Mouse (Mus musculus) MEL (cell line): ENCODE results near the gene Ccdc171. TPM values are rescaled to one million over a fixed set of nuclear protein-coding genes. Genes with fewer than 3 reads are reported as not detected.
A peak's percentile ranks its signal among the peaks of the same experiment; 100 is the strongest.

Experiments
- DNase-seq: peaks from one replicate; pipeline ENCODE4 v3.0.0; 2011; ENCODE audit warnings: low read depth, low spot score
- H3K27ac ChIP-seq: 2 replicates; pipeline ENCODE4 v1.5.1; 2012; ENCODE audit warnings: low read depth, mild to moderate bottlenecking, control low read depth, low read length, moderate library complexity; ENCODE audit not compliant: control insufficient read depth
- H3K27me3 ChIP-seq, 2 experiments: fragments of 150-350 bp in 1 of 2; sonication (generic) in 1 of 2; 2 replicates each; pipeline ENCODE4 v1.6.1; 2012; ENCODE audit warnings: low read length in 2 of 2, mild to moderate bottlenecking in 2 of 2, improper control_type of control experiment in 1 of 2, moderate library complexity in 1 of 2; ENCODE audit not compliant: insufficient read depth in 2 of 2, control insufficient read depth in 1 of 2
- H3K36me3 ChIP-seq, 2 experiments: 2 replicates each; pipeline ENCODE4 v1.6.1; 2012 to 2014; ENCODE audit warnings: low read length in 2 of 2, improper control_type of control experiment in 1 of 2, inconsistent platforms in 1 of 2, mild to moderate bottlenecking in 1 of 2; ENCODE audit not compliant: insufficient read depth in 2 of 2, control insufficient read depth in 1 of 2
- H3K4me1 ChIP-seq, 2 experiments: fragments of 150-350 bp in 1 of 2; sonication (generic) in 1 of 2; 2 replicates each; pipeline ENCODE4 v1.6.1; 2012; ENCODE audit warnings: low read length in 2 of 2, improper control_type of control experiment in 1 of 2, mild to moderate bottlenecking in 1 of 2; ENCODE audit not compliant: insufficient read depth in 2 of 2, control insufficient read depth in 1 of 2
- H3K4me3 ChIP-seq, 2 experiments: fragments of 150-350 bp in 1 of 2; sonication (generic) in 1 of 2; 2 replicates each; pipeline ENCODE4 v1.5.1; 2012; ENCODE audit warnings: low read depth in 2 of 2, low read length in 2 of 2, mild to moderate bottlenecking in 2 of 2, moderate library complexity in 2 of 2, control low read depth in 1 of 2, improper control_type of control experiment in 1 of 2; ENCODE audit not compliant: control insufficient read depth in 1 of 2, insufficient read depth in 1 of 2
- H3K79me2 ChIP-seq: 2 replicates; pipeline ENCODE4 v1.6.1; 2012; ENCODE audit warnings: mild to moderate bottlenecking, low read length, moderate library complexity; ENCODE audit not compliant: control insufficient read depth, poor library complexity, insufficient read depth
- H3K9ac ChIP-seq: 2 replicates; pipeline ENCODE4 v1.6.1; 2012; ENCODE audit warnings: low read depth, mild to moderate bottlenecking, control low read depth, low read length, moderate library complexity; ENCODE audit not compliant: control insufficient read depth, poor library complexity, severe bottlenecking
- H3K9me3 ChIP-seq: fragments of 150-350 bp; sonication (generic); replicated peaks from 2 replicates; pipeline ENCODE4 v1.6.1; 2012; ENCODE audit warnings: mild to moderate bottlenecking, low read length, improper control_type of control experiment, moderate library complexity; ENCODE audit not compliant: insufficient read depth
- BHLHE40 ChIP-seq: IDR thresholded peaks from 2 replicates; pipeline ENCODE4 v1.6.1; 2012; ENCODE audit warnings: low read depth, mild to moderate bottlenecking, inconsistent platforms, low read length, improper control_type of control experiment, borderline replicate concordance
- CHD1 ChIP-seq: IDR thresholded peaks from 2 replicates; pipeline ENCODE4 v1.6.1; 2012; ENCODE audit warnings: low read depth, mild to moderate bottlenecking, inconsistent platforms, low read length, improper control_type of control experiment
- CTCF ChIP-seq, 3 experiments: IDR thresholded peaks in 2 of 3; conservative IDR thresholded peaks in 1 of 3; 2 replicates each; pipeline ENCODE4 v1.5.1; 2011 to 2012; ENCODE audit warnings: low read length in 3 of 3, low read depth in 2 of 3, mild to moderate bottlenecking in 2 of 3, improper control_type of control experiment in 1 of 3, inconsistent platforms in 1 of 3, mixed read lengths in 1 of 3, moderate library complexity in 1 of 3; ENCODE audit not compliant: control insufficient read depth in 1 of 3, insufficient read depth in 1 of 3, poor library complexity in 1 of 3, severe bottlenecking in 1 of 3
- E2F4 ChIP-seq: IDR thresholded peaks from 2 replicates; pipeline ENCODE4 v1.6.1; 2011; ENCODE audit warnings: low read depth, low read length, improper control_type of control experiment, borderline replicate concordance
- GABPA ChIP-seq: IDR thresholded peaks from 2 replicates; pipeline ENCODE4 v1.6.1; 2012; ENCODE audit warnings: low read depth, mild to moderate bottlenecking, inconsistent platforms, low read length, improper control_type of control experiment, moderate library complexity
- GATA1 ChIP-seq: IDR thresholded peaks from 2 replicates; pipeline ENCODE4 v1.6.1; 2011; ENCODE audit warnings: low read depth, low read length, improper control_type of control experiment
- HCFC1 ChIP-seq: IDR thresholded peaks from 2 replicates; pipeline ENCODE4 v1.6.1; 2012; ENCODE audit warnings: low read depth, mild to moderate bottlenecking, inconsistent platforms, low read length, improper control_type of control experiment, moderate library complexity
- JUND ChIP-seq: IDR thresholded peaks from 2 replicates; pipeline ENCODE4 v1.6.1; 2011; ENCODE audit warnings: low read depth, mild to moderate bottlenecking, improper control_type of control experiment, low read length
- KAT2A ChIP-seq: conservative IDR thresholded peaks from 2 replicates; pipeline ENCODE4 v1.6.1; 2012; ENCODE audit warnings: low read depth, low read length, improper control_type of control experiment, inconsistent platforms
- MAFK ChIP-seq: IDR thresholded peaks from 2 replicates; pipeline ENCODE4 v1.6.1; 2011; ENCODE audit warnings: low read depth, mild to moderate bottlenecking, low read length, improper control_type of control experiment, borderline replicate concordance
- MAX ChIP-seq: IDR thresholded peaks from 2 replicates; pipeline ENCODE4 v1.6.1; 2011; ENCODE audit warnings: low read length, improper control_type of control experiment
- MAZ ChIP-seq: IDR thresholded peaks from 2 replicates; pipeline ENCODE4 v1.6.1; 2012; ENCODE audit warnings: low read depth, mild to moderate bottlenecking, inconsistent platforms, low read length, improper control_type of control experiment
- MXI1 ChIP-seq: IDR thresholded peaks from 2 replicates; pipeline ENCODE4 v1.6.1; 2011; ENCODE audit warnings: mild to moderate bottlenecking, low read depth, low read length, improper control_type of control experiment
- MYB ChIP-seq: IDR thresholded peaks from 2 replicates; pipeline ENCODE4 v1.6.1; 2011; ENCODE audit warnings: mild to moderate bottlenecking, low read depth, low read length, improper control_type of control experiment
- NELFE ChIP-seq: IDR thresholded peaks from 2 replicates; pipeline ENCODE4 v1.6.1; 2011; ENCODE audit warnings: low read depth, low read length, improper control_type of control experiment
- NRF1 ChIP-seq: IDR thresholded peaks from 2 replicates; pipeline ENCODE4 v1.6.1; 2014; ENCODE audit warnings: low read depth, mild to moderate bottlenecking, inconsistent platforms, low read length, improper control_type of control experiment, moderate library complexity; ENCODE audit not compliant: poor library complexity, insufficient read depth, severe bottlenecking
- POLR2A ChIP-seq, 2 experiments: IDR thresholded peaks; 2 replicates each; pipeline ENCODE4 v1.6.1; 2011 to 2012; ENCODE audit warnings: low read length in 2 of 2, mild to moderate bottlenecking in 2 of 2, control low read depth in 1 of 2, improper control_type of control experiment in 1 of 2, low read depth in 1 of 2, moderate library complexity in 1 of 2; ENCODE audit not compliant: control insufficient read depth in 1 of 2, insufficient read depth in 1 of 2, poor library complexity in 1 of 2
- POLR2AphosphoS5 ChIP-seq: IDR thresholded peaks from 2 replicates; pipeline ENCODE4 v1.6.1; 2012; ENCODE audit warnings: low read depth, borderline replicate concordance, mild to moderate bottlenecking, inconsistent platforms, low read length, moderate library complexity, mixed read lengths
- RAD21 ChIP-seq: IDR thresholded peaks from 2 replicates; pipeline ENCODE4 v1.6.1; 2011; ENCODE audit warnings: mild to moderate bottlenecking, low read depth, low read length, improper control_type of control experiment
- RCOR1 ChIP-seq: IDR thresholded peaks from 2 replicates; pipeline ENCODE4 v1.6.1; 2012; ENCODE audit warnings: low read depth, mild to moderate bottlenecking, inconsistent platforms, low read length, improper control_type of control experiment
- SIN3A ChIP-seq: IDR thresholded peaks from 2 replicates; pipeline ENCODE4 v1.6.1; 2012; ENCODE audit warnings: low read length, improper control_type of control experiment, inconsistent platforms
- SMC3 ChIP-seq: IDR thresholded peaks from 2 replicates; pipeline ENCODE4 v1.6.1; 2011; ENCODE audit warnings: low read depth, low read length, improper control_type of control experiment
- TAL1 ChIP-seq: IDR thresholded peaks from 2 replicates; pipeline ENCODE4 v1.6.1; 2012; ENCODE audit warnings: mild to moderate bottlenecking, inconsistent platforms, low read length, moderate library complexity, mixed read lengths
- UBTF ChIP-seq: IDR thresholded peaks from 2 replicates; pipeline ENCODE4 v1.6.1; 2012; ENCODE audit warnings: low read depth, mild to moderate bottlenecking, inconsistent platforms, low read length, improper control_type of control experiment, moderate library complexity, borderline replicate concordance; ENCODE audit not compliant: insufficient read depth
- ZC3H11A ChIP-seq: IDR thresholded peaks from 2 replicates; pipeline ENCODE4 v1.6.1; 2012; ENCODE audit warnings: low read depth, mild to moderate bottlenecking, inconsistent platforms, low read length, improper control_type of control experiment
- ZNF384 ChIP-seq: IDR thresholded peaks from 2 replicates; pipeline ENCODE4 v1.6.1; 2012; ENCODE audit warnings: low read depth, mild to moderate bottlenecking, inconsistent platforms, low read length, improper control_type of control experiment
- polyA plus RNA-seq, 2 experiments: library from polyadenylated mRNA; stranded (reverse) in 1 of 2; unstranded in 1 of 2; fragments of >175 nt in 1 of 2; fragments of >200 nt in 1 of 2; gene quantifications; 2 replicates each; pipeline versions ENCODE4 v1.2.1 to v1.2.4; 2012; ENCODE audit warnings: low replicate concordance in 2 of 2, low read depth in 1 of 2; ENCODE audit not compliant: insufficient read length in 2 of 2, insufficient read depth in 1 of 2, missing spikeins in 1 of 2
- total RNA-seq: library from RNA; depleted of rRNA; stranded (reverse); fragments of 300-350 nt; gene quantifications from 2 replicates; pipeline ENCODE4 v1.2.3, GENCODE M21; 2012

Ccdc171 gene
- total and polyA plus RNA-seq, 3 experiments, result 1.6 to 1.8 TPM; not detected in 1

DNA sequence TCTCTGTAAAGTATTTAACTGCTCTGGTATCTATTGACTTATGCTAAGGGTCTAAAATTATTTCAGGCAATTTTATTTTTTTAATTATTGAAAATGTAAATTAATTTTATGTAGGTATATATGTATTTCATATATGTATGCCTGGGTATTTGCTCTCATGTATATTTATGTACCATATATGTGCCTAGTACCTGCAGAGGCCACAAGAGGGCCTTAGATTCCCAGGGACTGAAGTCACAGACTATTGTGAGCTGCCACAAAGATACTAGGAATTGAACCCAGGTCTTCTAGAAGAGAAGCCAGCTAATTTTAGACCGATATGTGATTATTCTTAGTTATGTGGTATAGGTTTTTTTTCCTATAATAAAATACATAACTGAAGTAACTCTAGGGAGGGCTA, 62.2 kb downstream of the Ccdc171 start:
- H3K9ac ChIP-seq, result no peak overlapping the region
- H3K4me1 ChIP-seq, result no peaks in the 10 kb centered on the region; a peak in 1 of 4 replicates
- no peaks in the 10 kb centered on the region for H3K9me3 ChIP-seq
- DNase-seq, result no peak
- no peaks in the 10 kb centered on the region for H3K79me2 ChIP-seq
- no peak for TF ChIP-seq CHD1
- peak in 1 of 3 experiments; percentile 21; a peak in 1 of 6 replicates for TF ChIP-seq CTCF (IDR thresholded peaks at IDR 0.05 in 2 of 3, conservative IDR thresholded peaks at IDR 0.05 in 1 of 3; ENCODE audit: control insufficient read depth in 1 of 3, insufficient read depth in 1 of 3, low read depth in 2 of 3, low read length in 3 of 3, poor library complexity in 1 of 3, severe bottlenecking in 1 of 3)
- H3K27me3 ChIP-seq, result no peaks in the 10 kb centered on the region
- H3K4me3 ChIP-seq, result no peak overlapping the region
- no peak overlapping the region for H3K27ac ChIP-seq
- H3K36me3 ChIP-seq, result no peaks in the 10 kb centered on the region

GRCm38 (mm10) chr4:83596486-83596885, 71.1 kb downstream of the Ccdc171 start:
- no peaks in the 10 kb centered on the region for H3K4me1 ChIP-seq
- H3K9me3 ChIP-seq, result no peaks in the 10 kb centered on the region
- H3K36me3 ChIP-seq, result no peaks in the 10 kb centered on the region
- H3K79me2 ChIP-seq, result no peaks in the 10 kb centered on the region
- no peaks in the 10 kb centered on the region for H3K27me3 ChIP-seq
- no peak overlapping the region for H3K4me3 ChIP-seq
- peak; percentile 65 for DNase-seq
- no peak overlapping the region for H3K9ac ChIP-seq
- no peak overlapping the region for H3K27ac ChIP-seq
- TF ChIP-seq RAD21 (peak; percentile 82), KAT2A (no peak), ZC3H11A (peak; percentile 67), ZNF384 (peak; percentile 50), SMC3 (peak; percentile 74), GATA1 (peak; percentile 33; the same call in 1 of the 2 replicates), JUND (peak; percentile 94), CTCF (IDR thresholded peaks at IDR 0.05 in 2 of 3, conservative IDR thresholded peaks at IDR 0.05 in 1 of 3; ENCODE audit: control insufficient read depth in 1 of 3, insufficient read depth in 1 of 3, low read depth in 2 of 3, low read length in 3 of 3, poor library complexity in 1 of 3, severe bottlenecking in 1 of 3) (peak; percentile 5 to 78 (median 44); a peak in 3 of 6 replicates), BHLHE40 (no peak), GABPA (no peak), MAFK (no peak)
- TF ChIP-seq, all 39 proteins: peak for 7

- Histone ChIP-seq H3K79me2 (no peaks in the 10 kb centered on the region), H3K27me3 (no peaks in the 10 kb centered on the region), H3K9ac (no peak overlapping the region), H3K27ac (no peak overlapping the region), H3K4me3 (no peak overlapping the region), H3K4me1 (no peaks in the 10 kb centered on the region), H3K9me3 (no peaks in the 10 kb centered on the region), H3K36me3 (no peaks in the 10 kb centered on the region)
- TF ChIP-seq MAZ (no peak), MAX (no peak), UBTF (no peak), MYB (no peak), POLR2AphosphoS5 (no peak), E2F4 (no peak), MXI1 (no peak), HCFC1 (no peak), NRF1 (no peak), NELFE (no peak), TAL1 (no peak), GATA1 (no peak), RAD21 (no peak), RCOR1 (no peak), CTCF (IDR thresholded peaks at IDR 0.05 in 2 of 3, conservative IDR thresholded peaks at IDR 0.05 in 1 of 3; ENCODE audit: control insufficient read depth in 1 of 3, insufficient read depth in 1 of 3, low read depth in 2 of 3, low read length in 3 of 3, poor library complexity in 1 of 3, severe bottlenecking in 1 of 3) (no peak), POLR2A (IDR thresholded peaks at IDR 0.05; ENCODE audit: control insufficient read depth in 1 of 2, insufficient read depth in 1 of 2, low read depth in 1 of 2, low read length in 2 of 2, poor library complexity in 1 of 2) (no peak), ZNF384 (no peak), SIN3A (no peak)
- no peak for DNase-seq
These were observed 85.8 kb downstream of the Ccdc171 start for GRCm38 (mm10) chr4:83611111-83611510.
